18 mouse cellular contexts compared by ENCODE assay signal in the genomic region with DNA sequence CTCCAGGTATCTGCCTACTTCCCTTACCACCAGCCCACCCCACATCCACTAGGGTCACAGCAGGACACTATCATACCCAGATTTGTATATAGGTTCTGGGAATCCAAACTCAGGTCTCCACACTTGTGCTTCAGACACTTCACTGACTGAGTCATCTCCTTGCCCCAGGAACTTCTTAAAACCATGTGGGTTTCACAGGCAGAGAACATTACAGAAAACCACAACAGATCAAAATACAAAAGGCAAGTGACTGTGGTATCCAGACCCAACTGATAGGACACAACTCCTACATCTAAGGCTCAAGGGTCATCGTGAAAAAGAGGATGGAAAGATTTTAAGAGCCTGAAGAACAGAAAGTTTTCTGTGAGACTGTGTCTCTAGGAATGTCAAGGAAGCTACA.
"Had no signal": no experiment of that assay in that cellular context is flagged by ENCODE, and none has a peak within 500 bp of the region (broad histone marks: within the 10 kb centered on the region; RNA-seq: fewer than 3 reads in every experiment).

No protein-coding gene starts in this region.

- ATAC-seq: liver, postnatal 0 days; lung, postnatal 0 days; midbrain, embryonic 13.5 days; midbrain, embryonic 15.5 days had no signal

- H3K9me3 ChIP-seq: lung, embryonic 15.5 days; megakaryocyte, embryonic 14.5 days; midbrain, embryonic 13.5 days; midbrain, embryonic 15.5 days; neural tube, embryonic 12.5 days; stomach, embryonic 15.5 days had no signal

- H3K27ac ChIP-seq: lung, embryonic 15.5 days; macrophage; midbrain, embryonic 13.5 days; midbrain, embryonic 15.5 days; neural tube, embryonic 12.5 days; stomach, embryonic 15.5 days; stomach, postnatal 0 days had no signal

- H3K4me2 ChIP-seq: lung, embryonic 15.5 days; midbrain, embryonic 11.5 days; midbrain, embryonic 13.5 days; midbrain, embryonic 15.5 days; neural tube, embryonic 12.5 days; stomach, embryonic 15.5 days had no signal

- H3K36me3 ChIP-seq: midbrain, embryonic 15.5 days had no signal

- DNase-seq: liver, postnatal 0 days; lung, adult 2 months; lung, postnatal 14 days; lung, postnatal 36 days; right cerebral cortex, postnatal 14 days; thymus, adult 2 months; thymus, postnatal 25 days; thymus, postnatal 4 days had no signal

- H3K9ac ChIP-seq: liver, postnatal 0 days; lung, embryonic 15.5 days; midbrain, embryonic 13.5 days; midbrain, embryonic 15.5 days; neural tube, embryonic 12.5 days; stomach, embryonic 15.5 days had no signal

- H3K4me1 ChIP-seq: stomach, embryonic 15.5 days had no signal

- H3K4me3 ChIP-seq: lung, embryonic 15.5 days; midbrain, embryonic 13.5 days; midbrain, embryonic 15.5 days; neural tube, embryonic 12.5 days; stomach, embryonic 15.5 days had no signal

- H3K27me3 ChIP-seq: lung, embryonic 15.5 days; megakaryocyte, embryonic 14.5 days; midbrain, embryonic 13.5 days; midbrain, embryonic 15.5 days; neural tube, embryonic 12.5 days; stomach, embryonic 15.5 days had no signal
